Mouse (Mus musculus) mature B cell (primary cell): ENCODE data around the gene Adk.

Experiments
- in situ Hi-C: fragments of 300-500 bp; cut with MboI; formaldehyde crosslinking; loops from 2 replicates; pipeline ENCODE4 v1.14.3; 2019

Gene Adk

GRCm38 (mm10) chr14:21101562-21101961, 49.2 kb downstream of the Adk start:
- in situ Hi-C loops: no loop called here

- in situ Hi-C loops: no loop called here
These were observed 50.4 kb downstream of the Adk start for GRCm38 (mm10) chr14:21102666-21103203.

GRCm38 (mm10) chr14:21105049-21105448, 52.7 kb downstream of the Adk start:
- in situ Hi-C loops: no loop called here

- in situ Hi-C loops: no loop called here
These were observed 54.2 kb downstream of the Adk start for GRCm38 (mm10) chr14:21106582-21106981.

GRCm38 (mm10) chr14:21107551-21107950, 55.2 kb downstream of the Adk start:
- in situ Hi-C loops: no loop called here

GRCm38 (mm10) chr14:21110492-21110891, 58.1 kb downstream of the Adk start:
- in situ Hi-C loops: no loop called here

- in situ Hi-C loops: no loop called here
These were observed 59.1 kb downstream of the Adk start for GRCm38 (mm10) chr14:21111500-21111899.

- in situ Hi-C loops: no loop called here
These were observed 59.8 kb downstream of the Adk start for GRCm38 (mm10) chr14:21112174-21112573.

- in situ Hi-C loops: no loop called here
These were observed 60.4 kb downstream of the Adk start for GRCm38 (mm10) chr14:21112742-21113141.

- in situ Hi-C loops: no loop called here
These were observed 62.0 kb downstream of the Adk start for GRCm38 (mm10) chr14:21114339-21114738.

- in situ Hi-C loops: no loop called here
These were observed 62.9 kb downstream of the Adk start for GRCm38 (mm10) chr14:21115318-21115717.

- in situ Hi-C loops: no loop called here
These were observed 63.6 kb downstream of the Adk start for GRCm38 (mm10) chr14:21115888-21116460.

GRCm38 (mm10) chr14:21118095-21118494, 65.7 kb downstream of the Adk start:
- in situ Hi-C loops: no loop called here

- in situ Hi-C loops: loop anchor here (10.0 kb wide), 1 partner anchor 615 kb away; no protein-coding TSS in a partner anchor
These were observed 67.4 kb downstream of the Adk start for GRCm38 (mm10) chr14:21119653-21120313.

- in situ Hi-C loops: loop anchor here (10.0 kb wide), 1 partner anchor 614 kb away; no protein-coding TSS in a partner anchor
These were observed 68.1 kb downstream of the Adk start for GRCm38 (mm10) chr14:21120473-21120872.

GRCm38 (mm10) chr14:21127215-21127614, 74.8 kb downstream of the Adk start:
- in situ Hi-C loops: loop anchor here (10.0 kb wide), 1 partner anchor 608 kb away; no protein-coding TSS in a partner anchor

- in situ Hi-C loops: no loop called here
These were observed 84.5 kb downstream of the Adk start for GRCm38 (mm10) chr14:21136906-21137305.

GRCm38 (mm10) chr14:21142603-21143002, 90.2 kb downstream of the Adk start:
- in situ Hi-C loops: no loop called here

GRCm38 (mm10) chr14:21143406-21144115, 91.2 kb downstream of the Adk start:
- in situ Hi-C loops: no loop called here

- in situ Hi-C loops: no loop called here
These were observed 94.8 kb downstream of the Adk start for GRCm38 (mm10) chr14:21147171-21147570.

- in situ Hi-C loops: no loop called here
These were observed 97.9 kb downstream of the Adk start for GRCm38 (mm10) chr14:21150301-21150700.

- in situ Hi-C loops: no loop called here
These were observed 99.7 kb downstream of the Adk start for GRCm38 (mm10) chr14:21152055-21152454.

- in situ Hi-C loops: no loop called here
These were observed 113.3 kb downstream of the Adk start for GRCm38 (mm10) chr14:21165706-21166105.
